In genomic region chr6:120094091-120094776, GRCm38 (mm10) we compare ENCODE assay signal across 34 mouse cellular contexts. TPM values are rescaled to one million over a fixed set of nuclear protein-coding genes. Genes with fewer than 3 reads are reported as not detected.
"Had no signal": no experiment of that assay in that cellular context is flagged by ENCODE, and none has a peak within 500 bp of the region (broad histone marks: within the 10 kb centered on the region; RNA-seq: fewer than 3 reads in every experiment).

No protein-coding gene starts in this region.

- H3K9ac ChIP-seq: heart, embryonic 12.5 days; hindbrain, embryonic 12.5 days; intestine, embryonic 15.5 days; kidney, embryonic 15.5 days; limb, embryonic 12.5 days; liver, embryonic 13.5 days; liver, embryonic 15.5 days had no signal

- H3K36me3 ChIP-seq: heart, embryonic 10.5 days; heart, embryonic 12.5 days; hindbrain, embryonic 10.5 days; hindbrain, embryonic 12.5 days; intestine, embryonic 15.5 days; kidney, embryonic 15.5 days; limb, embryonic 10.5 days; limb, embryonic 12.5 days; liver, embryonic 13.5 days; liver, embryonic 15.5 days had no signal

- H3K4me2 ChIP-seq: heart, embryonic 12.5 days; hindbrain, embryonic 12.5 days; intestine, embryonic 15.5 days; kidney, embryonic 15.5 days; limb, embryonic 12.5 days; liver, embryonic 11.5 days; liver, embryonic 13.5 days; liver, embryonic 15.5 days had no signal

- ATAC-seq: hindbrain, embryonic 16.5 days; inflammation-experienced regulatory T-cells, adult 6 months; intestine, embryonic 15.5 days; intestine, postnatal 0 days had no signal

- H3K9me3 ChIP-seq: heart, embryonic 10.5 days; heart, embryonic 12.5 days; hindbrain, embryonic 10.5 days; hindbrain, embryonic 12.5 days; intestine, embryonic 15.5 days; kidney, embryonic 15.5 days; limb, embryonic 10.5 days; limb, embryonic 12.5 days; liver, embryonic 13.5 days; liver, embryonic 15.5 days had no signal

- H3K4me1 ChIP-seq: hindbrain, embryonic 12.5 days; intestine, embryonic 15.5 days; kidney, embryonic 15.5 days; liver, embryonic 13.5 days; liver, embryonic 15.5 days had no signal

- H3K27ac ChIP-seq: gastrocnemius, adult 2 months; heart, embryonic 10.5 days; hindbrain, embryonic 10.5 days; hindbrain, embryonic 12.5 days; intestine, embryonic 15.5 days; kidney, embryonic 15.5 days; kidney, postnatal 0 days; left cerebral cortex, adult 2 months; limb, embryonic 10.5 days; limb, embryonic 12.5 days; liver, embryonic 13.5 days; liver, embryonic 15.5 days had no signal

- H3K4me3 ChIP-seq: gastrocnemius, adult 2 months; heart, embryonic 10.5 days; heart, embryonic 12.5 days; hindbrain, embryonic 10.5 days; hindbrain, embryonic 12.5 days; intestine, embryonic 15.5 days; kidney, embryonic 15.5 days; left cerebral cortex, adult 2 months; limb, embryonic 10.5 days; limb, embryonic 12.5 days; liver, embryonic 13.5 days; liver, embryonic 15.5 days had no signal

- H3K27me3 ChIP-seq: heart, embryonic 12.5 days; hindbrain, embryonic 12.5 days; intestine, embryonic 15.5 days; kidney, embryonic 15.5 days; limb, embryonic 12.5 days; liver, embryonic 13.5 days; liver, embryonic 15.5 days had no signal

- DNase-seq: gastrocnemius, adult 2 months; gastrocnemius, postnatal 10 days; gastrocnemius, postnatal 25 days; heart, adult 18-20 months; heart, postnatal 10 days; heart, postnatal 4 days; kidney, adult 2 months; kidney, adult 9 months; kidney, postnatal 14 days; kidney, postnatal 36 days; liver; liver, embryonic 13.5 days had no signal

RNA-seq across cellular contexts. Expression of gene Ninj2, which starts 1.1 kb away (rescaled TPM):
- total RNA-seq: gastrocnemius, adult 2 months; gastrocnemius, postnatal 10 days; gastrocnemius, postnatal 25 days; gastrocnemius, postnatal 4 days; granulocyte monocyte progenitor cell, adult 5-6 weeks; heart, adult 18-20 months; heart, adult 8-10 months; heart, postnatal 10 days; heart, postnatal 25 days; heart, postnatal 4 days had no signal
- polyA plus RNA-seq: heart, embryonic 10.5 days; heart, embryonic 12.5 days; heart, embryonic 14.5 days; heart, embryonic 16.5 days; hindbrain, embryonic 10.5 days; hindbrain, embryonic 12.5 days; hindbrain, embryonic 16.5 days; intestine, embryonic 15.5 days; intestine, postnatal 0 days; kidney, adult 2 months; kidney, embryonic 15.5 days; kidney, postnatal 0 days; large intestine, adult 2 months; limb, embryonic 10.5 days; limb, embryonic 12.5 days; liver, embryonic 11.5 days; liver, embryonic 13.5 days had no signal
